Mouse (Mus musculus) stomach, embryonic 14.5 days (tissue): ENCODE measurements around the gene Lgals9. TPM values are rescaled to one million over a fixed set of nuclear protein-coding genes. Genes with fewer than 3 reads are reported as not detected.

ENCODE experiments used
- ATAC-seq: fragments of 200-750 bp; cut with Nextera tagmentation; 2 replicates; pipeline ENCODE4 v1.8.0; 2017; ENCODE audit warnings: low read depth, moderate TSS enrichment; ENCODE audit not compliant: insufficient number of reproducible peaks, insufficient read depth, low FRiP score
- H3K27ac ChIP-seq: fragments of 300-500 bp; sonication (generic); 2 replicates; pipeline ENCODE4 v1.5.1; 2014; ENCODE audit warnings: mild to moderate bottlenecking, low read length, moderate library complexity, mixed read lengths
- H3K27me3 ChIP-seq: fragments of 300-500 bp; sonication (generic); 2 replicates; pipeline ENCODE4 v1.6.1; 2014; ENCODE audit warnings: low read length, control low read depth, mixed read lengths; ENCODE audit not compliant: control insufficient read depth, insufficient read depth
- H3K36me3 ChIP-seq: fragments of 300-500 bp; sonication (generic); 2 replicates; pipeline ENCODE4 v1.6.1; 2014; ENCODE audit warnings: mild to moderate bottlenecking, control low read depth, low read length, moderate library complexity, mixed read lengths; ENCODE audit not compliant: control insufficient read depth, insufficient read depth
- H3K4me1 ChIP-seq: fragments of 300-500 bp; sonication (generic); 2 replicates; pipeline ENCODE4 v1.6.1; 2014; ENCODE audit warnings: low read length, control low read depth, mixed read lengths; ENCODE audit not compliant: control insufficient read depth, insufficient read depth
- H3K4me2 ChIP-seq: fragments of 300-500 bp; sonication (generic); replicated peaks from 2 replicates; pipeline ENCODE4 v1.6.1; 2014; ENCODE audit warnings: low read depth, low read length, control low read depth
- H3K4me3 ChIP-seq: fragments of 300-500 bp; sonication (generic); 2 replicates; pipeline ENCODE4 v1.5.1; 2014; ENCODE audit warnings: low read depth, low read length, control low read depth
- H3K9ac ChIP-seq: fragments of 300-500 bp; sonication (generic); replicated peaks from 2 replicates; pipeline ENCODE4 v1.6.1; 2014; ENCODE audit warnings: low read depth, mild to moderate bottlenecking, control low read depth, low read length, moderate library complexity, mixed read lengths
- H3K9me3 ChIP-seq: fragments of 300-500 bp; sonication (generic); 2 replicates; pipeline ENCODE4 v1.6.1; 2016; ENCODE audit warnings: low read depth, low read length, control low read depth; ENCODE audit not compliant: control insufficient read depth
- WGBS: fragments of 180-500 bp; shearing (Covaris S2); extraction: QIAGEN DNeasy Blood & Tissue Kit; methylation state at CpG from one replicate; pipeline ENCODE4 v1.1.7; 2014; 5-methylcytosine and 5-hydroxymethylcytosine counted together
- polyA plus RNA-seq: library from polyadenylated mRNA; unstranded; fragments of >200 nt; fragmentation: Nextera tagmentation; extraction: Ambion mirVana; gene quantifications from 2 replicates; pipeline ENCODE4 v1.2.1, GENCODE M21; 2014

Gene Lgals9
- polyA plus RNA-seq, 1 experiment from 2014 or later = 32.9 TPM

- no peak for ATAC-seq
- no peak overlapping the region for H3K27ac ChIP-seq
- whole genome bisulfite sequencing = 64% methylated on average over 21 of the region's 21 CpGs
- no peak overlapping the region for H3K4me2 ChIP-seq
- no peaks in the 10 kb centered on the region for H3K9me3 ChIP-seq
- no peak overlapping the region for H3K9ac ChIP-seq
- no peak overlapping the region for H3K4me3 ChIP-seq
- no peaks in the 10 kb centered on the region for H3K27me3 ChIP-seq
- H3K4me1 ChIP-seq = no peaks in the 10 kb centered on the region
- H3K36me3 ChIP-seq = peaks cover 20% of the 10 kb centered on the region
Measured at GRCm38 (mm10) chr11:79020535-79021045, 35.8 kb upstream of the Lgals9 start.

GRCm38 (mm10) chr11:79019839-79020534, 35.2 kb upstream of the Lgals9 start:
- no peak overlapping the region for H3K9ac ChIP-seq
- peaks cover 3% of the 10 kb centered on the region for H3K4me1 ChIP-seq
- H3K36me3 ChIP-seq = peaks cover 20% of the 10 kb centered on the region
- H3K9me3 ChIP-seq = no peaks in the 10 kb centered on the region
- no peaks in the 10 kb centered on the region for H3K27me3 ChIP-seq
- no peak overlapping the region for H3K27ac ChIP-seq
- no peak for ATAC-seq
- H3K4me2 ChIP-seq = no peak overlapping the region
- no peak overlapping the region for H3K4me3 ChIP-seq
- 71% methylated on average over 17 of the region's 17 CpGs for WGBS

GRCm38 (mm10) chr11:79018954-79019704, 34.4 kb upstream of the Lgals9 start:
- Histone ChIP-seq H3K9me3 (no peaks in the 10 kb centered on the region), H3K27me3 (no peaks in the 10 kb centered on the region), H3K4me1 (peaks cover 9% of the 10 kb centered on the region), H3K4me3 (no peak overlapping the region), H3K4me2 (no peak overlapping the region), H3K27ac (no peak overlapping the region), H3K9ac (no peak overlapping the region), H3K36me3 (peaks cover 20% of the 10 kb centered on the region)
- 56% methylated on average over 11 of the region's 11 CpGs for WGBS
- no peak; the same call in 1 of the 2 replicates for ATAC-seq

- WGBS = 85% methylated on average over 7 of the region's 7 CpGs
- Histone ChIP-seq H3K4me3 (no peak overlapping the region), H3K9ac (no peak overlapping the region), H3K4me1 (peaks cover 9% of the 10 kb centered on the region), H3K27me3 (no peaks in the 10 kb centered on the region), H3K27ac (no peak overlapping the region), H3K4me2 (no peak overlapping the region), H3K36me3 (peaks cover 20% of the 10 kb centered on the region), H3K9me3 (no peaks in the 10 kb centered on the region)
- no peak for ATAC-seq
Measured at GRCm38 (mm10) chr11:79017161-79017606, 32.4 kb upstream of the Lgals9 start.

- Histone ChIP-seq H3K36me3 (peaks cover 19% of the 10 kb centered on the region), H3K4me3 (no peak overlapping the region), H3K27me3 (no peaks in the 10 kb centered on the region), H3K4me2 (no peak overlapping the region), H3K9ac (no peak overlapping the region), H3K4me1 (peaks cover 9% of the 10 kb centered on the region), H3K9me3 (no peaks in the 10 kb centered on the region), H3K27ac (no peak overlapping the region)
- 51% methylated on average over 12 of the region's 12 CpGs for WGBS
- ATAC-seq = no peak
Measured at GRCm38 (mm10) chr11:79016236-79016635, 31.5 kb upstream of the Lgals9 start.

- H3K9ac ChIP-seq = no peak overlapping the region
- no peak overlapping the region for H3K4me3 ChIP-seq
- no peaks in the 10 kb centered on the region for H3K9me3 ChIP-seq
- 87% methylated on average over 24 of the region's 24 CpGs for WGBS
- ATAC-seq = no peak
- no peaks in the 10 kb centered on the region for H3K27me3 ChIP-seq
- peaks cover 14% of the 10 kb centered on the region for H3K36me3 ChIP-seq
- H3K4me1 ChIP-seq = peaks cover 9% of the 10 kb centered on the region
- H3K27ac ChIP-seq = no peak overlapping the region
- H3K4me2 ChIP-seq = no peak overlapping the region
Measured at GRCm38 (mm10) chr11:79015660-79016215, 31.0 kb upstream of the Lgals9 start.

- Histone ChIP-seq H3K4me3 (no peak overlapping the region), H3K27me3 (no peaks in the 10 kb centered on the region), H3K4me2 (no peak overlapping the region), H3K9ac (no peak overlapping the region), H3K9me3 (no peaks in the 10 kb centered on the region), H3K27ac (peak overlapping the region; percentile 21; the same call in 1 of the 2 replicates), H3K4me1 (peaks cover 9% of the 10 kb centered on the region), H3K36me3 (peaks cover 10% of the 10 kb centered on the region)
- no peak for ATAC-seq
- WGBS = 52% methylated on average over 15 of the region's 15 CpGs
Measured at GRCm38 (mm10) chr11:79014602-79015325, 30.0 kb upstream of the Lgals9 start.

- no peak for ATAC-seq
- no peak overlapping the region; the same call in 1 of the 2 replicates for H3K27ac ChIP-seq
- 66% methylated on average over 9 of the region's 9 CpGs for WGBS
Measured at GRCm38 (mm10) chr11:79013806-79014205, 29.1 kb upstream of the Lgals9 start.

More at GRCm38 (mm10) chr11:79013806-79014205, 29.1 kb upstream of the Lgals9 start:
- H3K27me3 ChIP-seq = no peaks in the 10 kb centered on the region
- H3K9ac ChIP-seq = no peak overlapping the region
- H3K4me2 ChIP-seq = no peak overlapping the region
- H3K4me3 ChIP-seq = no peak overlapping the region
- H3K4me1 ChIP-seq = peaks cover 9% of the 10 kb centered on the region
- H3K9me3 ChIP-seq = no peaks in the 10 kb centered on the region
- peaks cover 4% of the 10 kb centered on the region; the same call in 1 of the 2 replicates for H3K36me3 ChIP-seq
